Mouse (Mus musculus) layer of hippocampus, postnatal 25 days (tissue): ENCODE measurements around the gene Ldhal6b. TPM values are rescaled to one million over a fixed set of nuclear protein-coding genes. Genes with fewer than 3 reads are reported as not detected.

Experiments used
- DNase-seq, 2 experiments: peaks; one replicate each; pipeline ENCODE4 v3.0.0; 2022; ENCODE audit warnings: mixed read lengths in 2 of 2, low spot score in 1 of 2; ENCODE audit errors: extremely low spot score in 1 of 2
- total RNA-seq, 2 experiments: library from RNA; stranded (reverse); gene quantifications; 2 replicates each; pipeline ENCODE4 v1.2.3; 2021

Ldhal6b gene
- total RNA-seq, 2 experiments from 2014 or later, result 0.98 to 2.3 TPM

DNA sequence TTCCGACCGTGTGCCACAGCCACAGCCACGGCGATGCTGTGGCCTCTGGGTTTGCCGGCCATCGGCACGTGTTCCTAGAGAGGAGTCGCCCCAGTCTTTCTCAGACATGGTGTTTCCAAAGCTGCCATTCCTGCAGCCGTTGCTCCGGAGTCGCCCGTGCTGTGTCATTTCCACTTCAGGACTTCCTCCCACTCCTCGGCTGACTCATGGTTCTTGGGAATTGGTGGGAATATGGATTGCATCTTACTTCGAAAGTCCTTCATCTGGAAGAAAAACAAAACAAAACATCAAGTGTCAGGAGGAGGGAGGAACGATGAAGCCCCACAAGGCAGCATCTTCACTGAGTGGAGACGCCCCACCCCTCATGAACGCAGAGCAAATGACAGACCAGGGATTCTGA is 7.4 kb downstream of the Ldhal6b start:
- DNase-seq, result no peak

DNA sequence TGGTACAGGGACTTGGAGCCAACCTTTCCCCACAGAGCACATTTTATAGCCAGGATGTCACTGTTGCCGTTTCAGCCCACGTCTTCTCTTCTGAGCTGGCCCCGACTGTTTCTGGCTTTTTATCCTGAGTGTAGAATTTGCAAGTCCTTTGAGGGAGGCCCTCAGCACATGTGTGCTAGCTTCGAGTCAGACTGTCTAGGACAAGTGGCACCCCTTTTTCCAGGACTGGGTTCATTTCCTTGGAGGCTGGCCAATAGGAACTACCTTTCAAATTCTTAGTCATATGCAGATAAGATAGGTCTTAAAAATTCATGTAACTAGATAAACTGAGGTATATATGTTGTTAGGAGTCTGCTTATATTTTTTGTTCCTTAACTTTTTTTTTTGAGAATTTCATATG is 8.2 kb downstream of the Ldhal6b start:
- no peak for DNase-seq

DNA sequence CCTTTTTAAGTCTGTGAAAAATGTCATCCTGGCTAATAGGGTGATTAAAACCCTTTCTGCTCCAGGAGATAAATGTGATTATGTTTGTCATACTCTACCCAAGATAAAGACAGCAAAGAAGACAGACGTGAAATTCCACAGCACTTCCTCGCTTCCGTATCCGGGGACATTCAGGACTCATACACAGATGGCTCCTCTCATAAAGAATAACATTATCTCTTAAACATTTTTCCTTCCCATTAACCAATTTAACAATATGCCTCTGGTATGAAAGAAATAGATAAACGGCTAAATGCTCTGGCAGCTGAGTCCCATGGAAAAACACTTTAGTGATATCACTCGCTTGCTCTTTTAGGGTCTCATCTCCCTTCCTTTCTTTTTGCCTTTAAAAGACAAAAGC is 11.5 kb downstream of the Ldhal6b start:
- DNase-seq, result no peak

DNA sequence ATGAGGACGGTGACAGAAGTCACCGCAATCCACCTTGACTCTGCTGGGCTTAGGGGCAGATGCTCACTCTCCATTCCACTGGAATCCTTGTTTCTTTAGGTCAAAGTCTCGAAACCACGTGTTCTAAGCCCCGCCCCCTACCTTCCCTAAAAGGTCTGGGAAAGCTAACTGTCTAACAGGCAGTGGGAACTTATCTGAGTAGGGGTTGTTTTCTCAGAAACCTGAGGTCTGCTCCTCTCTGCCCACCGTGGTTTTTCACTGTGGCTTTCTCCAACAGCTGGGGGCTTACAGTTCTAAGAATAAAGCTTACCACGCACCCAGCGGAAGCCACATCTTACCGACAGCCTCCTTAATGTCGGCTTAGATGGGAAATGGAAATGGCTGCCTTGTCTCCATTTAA is 12.0 kb downstream of the Ldhal6b start:
- DNase-seq, result no peak

DNA sequence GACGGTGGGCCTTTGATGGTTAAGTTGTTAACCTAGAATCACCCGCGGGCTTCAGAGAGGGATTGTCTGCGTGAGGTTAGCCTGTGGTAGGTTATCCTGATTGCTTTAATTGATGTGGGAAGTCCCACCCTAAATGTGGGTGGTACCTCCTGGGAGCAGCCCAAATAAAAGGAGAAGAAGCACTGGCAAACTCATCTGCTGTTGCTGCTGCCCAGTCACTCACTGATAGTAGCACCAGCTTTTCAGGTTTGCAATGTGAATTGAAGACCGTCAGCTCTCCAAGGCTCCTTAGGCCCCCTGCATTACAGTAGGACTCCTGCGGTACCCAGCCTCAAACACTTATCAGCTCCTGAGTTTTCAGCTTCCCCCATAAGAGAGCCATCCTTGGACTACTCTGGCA is 14.7 kb downstream of the Ldhal6b start:
- DNase-seq, result no peak

DNA sequence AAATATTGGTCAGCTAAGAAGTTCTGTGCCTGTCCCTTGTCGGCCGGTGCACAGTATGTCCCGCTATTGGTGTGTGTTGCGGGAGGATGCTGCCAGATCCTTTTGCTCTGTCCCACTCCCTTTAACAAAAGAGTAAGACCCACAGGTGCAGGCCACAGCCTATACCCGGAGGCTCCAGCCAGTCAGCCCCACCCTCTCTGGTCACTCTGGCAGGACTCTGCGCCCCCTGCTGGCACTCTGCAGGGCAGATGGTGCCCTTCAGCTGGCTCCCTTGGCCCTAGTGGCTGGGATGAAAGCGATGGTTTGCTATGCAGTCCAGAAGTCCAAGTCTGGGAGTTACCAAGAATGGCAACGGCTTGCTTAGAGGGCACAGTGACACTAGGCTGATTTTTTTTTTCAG is 15.9 kb downstream of the Ldhal6b start:
- peak; percentile 41 to 69 for DNase-seq

DNA sequence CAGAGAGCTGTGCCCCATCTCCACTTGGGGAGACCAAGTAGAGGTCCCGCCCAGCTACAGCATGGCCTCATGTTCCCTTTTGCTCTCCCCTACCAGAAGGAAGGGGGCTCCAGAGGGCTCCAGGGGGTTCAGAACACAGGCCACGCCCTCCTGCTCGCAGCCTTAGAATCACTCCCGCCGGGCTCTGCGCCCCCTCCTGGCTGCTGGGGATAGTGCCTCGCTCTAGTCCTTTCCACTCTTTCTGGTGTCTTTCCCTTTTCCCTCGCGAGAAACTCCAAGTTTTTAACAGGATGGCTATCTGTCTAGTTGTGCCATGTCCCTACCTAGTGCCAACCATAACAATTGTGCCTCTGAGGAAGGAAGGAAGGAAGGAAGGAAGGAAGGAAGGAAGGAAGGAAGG is 16.5 kb downstream of the Ldhal6b start:
- DNase-seq, result peak; percentile 57 to 81

DNA sequence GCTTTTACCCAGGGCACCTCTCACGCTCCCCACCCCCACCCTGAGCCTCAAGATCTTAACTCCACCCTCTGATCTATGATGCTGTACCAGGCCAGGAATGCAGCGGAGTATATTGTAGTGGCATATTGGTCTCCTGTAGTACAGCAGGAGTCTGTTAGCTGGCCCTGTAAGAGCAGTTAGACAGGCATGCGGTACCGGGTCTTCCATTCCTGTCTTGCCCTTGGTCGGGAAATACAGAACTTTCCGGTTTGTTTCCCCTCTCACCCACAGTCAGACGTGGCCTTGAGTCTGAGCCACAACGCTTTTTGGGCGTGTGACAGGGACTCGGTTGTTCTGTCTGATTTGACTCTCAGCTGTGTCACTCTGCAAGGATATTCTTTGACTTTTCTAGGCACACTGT is 17.3 kb downstream of the Ldhal6b start:
- no peak for DNase-seq

DNA sequence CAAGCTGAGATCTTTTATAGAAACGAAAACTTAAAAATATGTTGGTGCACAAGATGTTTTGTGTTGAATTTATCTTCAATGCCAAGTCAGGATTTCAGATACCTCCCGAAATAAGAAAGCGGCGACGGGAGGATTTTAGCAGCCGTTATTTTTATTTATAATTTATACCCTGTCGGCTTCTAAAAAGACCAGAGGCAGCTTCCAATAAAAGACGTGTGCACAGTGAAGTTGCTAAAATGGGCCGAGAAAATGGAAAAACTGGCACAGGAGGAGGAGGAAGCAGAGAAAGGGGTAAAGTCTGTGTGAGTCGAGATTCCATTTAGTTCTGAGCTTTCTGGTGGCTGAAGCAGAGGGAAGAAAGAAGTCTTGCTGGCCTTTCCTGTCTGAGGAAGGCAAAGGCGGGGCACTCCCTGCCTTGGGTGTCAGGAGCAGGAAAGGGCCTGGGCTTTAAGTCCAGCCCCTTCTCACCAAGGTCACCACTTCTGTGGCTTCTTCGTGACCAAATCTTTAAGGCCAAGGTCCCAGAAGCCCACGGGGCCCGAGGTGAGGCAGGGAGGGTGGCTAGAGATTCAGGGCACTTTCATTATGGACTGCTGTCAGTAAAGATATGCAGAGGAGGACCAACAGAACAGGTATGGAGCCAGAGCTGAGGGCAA is 18.0 kb downstream of the Ldhal6b start:
- no peak for DNase-seq

DNA sequence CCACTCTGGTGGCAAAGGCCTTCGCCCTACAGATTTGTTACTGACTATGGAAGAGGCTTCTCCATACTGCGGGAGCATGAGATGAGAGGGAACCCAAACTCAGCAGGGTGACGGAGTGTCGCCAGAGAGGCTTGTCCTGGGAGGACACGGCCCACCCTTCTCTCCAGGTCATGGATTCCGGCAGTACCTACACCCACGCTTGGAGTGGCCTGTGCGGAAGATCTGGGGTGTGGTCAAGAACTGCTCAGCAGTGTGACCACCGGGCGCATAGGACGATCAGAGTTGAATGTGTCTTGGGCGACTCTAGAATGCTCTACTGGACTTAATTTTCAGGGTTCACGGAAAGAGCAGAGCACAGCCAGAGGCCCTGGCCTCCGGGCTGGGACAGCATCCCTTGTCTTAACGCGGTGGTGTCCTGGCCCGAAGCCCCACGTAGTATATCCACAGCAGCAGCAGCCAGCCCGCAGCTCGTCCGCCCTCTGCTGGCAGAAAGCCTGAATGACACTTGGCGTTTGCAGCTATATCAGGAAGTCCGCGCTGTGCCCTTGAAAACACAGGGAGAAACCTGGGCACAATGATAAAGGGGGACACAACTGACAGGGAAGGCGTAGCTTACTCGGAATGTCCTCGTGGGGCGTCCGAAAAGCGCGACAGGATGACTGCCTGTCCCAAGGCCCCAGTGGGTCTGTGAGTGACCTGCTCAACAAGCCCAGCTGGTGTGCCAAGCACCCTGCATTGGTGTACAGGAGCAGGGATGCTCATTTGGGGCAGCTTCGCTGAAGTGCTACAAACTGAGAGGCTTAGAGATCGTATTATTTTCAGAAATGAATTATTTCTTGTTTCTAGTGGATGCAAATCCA is 21.2 kb downstream of the Ldhal6b start:
- peak; percentile 90 to 94 for DNase-seq

DNA sequence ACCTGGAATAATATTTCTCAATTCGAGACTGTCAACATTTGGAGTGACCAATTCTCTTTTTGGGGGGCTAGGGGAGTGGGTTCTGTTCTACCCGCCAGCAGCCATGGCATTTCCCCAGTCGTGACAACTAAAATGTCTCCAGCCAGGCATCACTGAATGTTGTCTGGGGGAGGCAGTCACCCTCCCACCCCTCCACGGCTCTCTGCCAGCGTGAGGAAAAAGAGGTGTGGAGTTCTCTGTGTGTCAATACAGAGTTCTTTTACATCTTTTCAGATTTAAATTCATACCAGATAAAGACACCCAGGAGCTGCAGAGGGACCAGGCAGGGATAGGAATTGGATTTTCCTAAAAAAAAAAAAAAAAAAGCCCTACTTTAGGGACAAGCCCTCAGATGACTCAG is 22.4 kb downstream of the Ldhal6b start:
- DNase-seq, result no peak

DNA sequence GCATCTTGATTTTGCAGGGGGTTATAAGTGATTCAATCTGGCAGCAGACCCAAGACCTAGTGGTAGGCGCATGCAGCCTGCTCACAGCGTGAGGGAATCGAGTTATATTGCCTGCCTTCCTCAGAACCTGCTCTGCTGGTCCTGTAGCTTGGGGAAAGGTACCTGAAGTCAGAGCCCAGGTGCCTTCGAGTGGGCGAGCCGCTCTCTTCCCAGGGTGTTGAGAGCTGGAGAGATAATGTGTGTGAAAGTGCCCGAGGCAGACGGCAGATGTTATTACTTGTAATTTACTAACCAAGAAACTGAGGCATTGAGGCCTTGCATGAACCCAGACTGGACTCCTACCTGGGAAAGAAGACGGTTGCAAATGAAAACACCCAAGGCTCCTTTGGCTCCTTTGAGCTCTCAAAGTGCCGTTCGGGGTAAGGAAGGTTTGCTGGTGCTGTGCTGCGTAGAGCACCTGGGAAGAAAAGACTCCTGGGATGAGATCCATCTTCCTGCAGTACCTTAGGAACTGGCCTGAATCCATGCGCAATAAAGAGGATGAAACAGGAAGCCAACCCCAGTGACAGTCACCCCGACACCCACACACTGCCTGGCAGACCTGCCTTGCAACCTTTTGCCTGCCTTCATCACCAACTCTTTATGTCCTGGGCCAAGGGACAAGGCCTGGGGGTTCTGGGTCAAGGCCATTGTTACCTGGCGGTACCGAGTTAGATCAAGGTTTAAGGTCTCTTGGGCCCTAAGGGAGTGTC is 22.9 kb downstream of the Ldhal6b start:
- DNase-seq, result no peak

DNA sequence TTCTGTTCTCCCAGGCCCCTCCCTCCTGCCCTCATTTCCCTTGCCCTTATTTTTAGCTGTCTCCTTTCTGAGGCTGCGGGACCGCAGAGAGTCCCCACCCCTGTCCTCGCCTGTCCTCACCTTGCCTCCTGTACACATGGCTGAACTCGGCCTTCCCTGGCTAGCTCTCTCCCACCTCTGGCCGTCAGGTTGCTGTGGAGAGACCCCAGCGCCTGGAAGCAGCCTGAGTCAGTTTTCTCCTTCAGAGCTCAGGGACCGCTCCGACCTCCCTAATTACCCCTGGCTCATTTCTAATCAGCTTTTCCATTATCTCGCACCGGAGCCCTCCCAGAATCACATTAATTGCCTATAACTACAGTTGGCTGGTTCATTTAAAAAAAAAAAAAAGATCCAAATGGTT is 27.9 kb downstream of the Ldhal6b start:
- no peak for DNase-seq

DNA sequence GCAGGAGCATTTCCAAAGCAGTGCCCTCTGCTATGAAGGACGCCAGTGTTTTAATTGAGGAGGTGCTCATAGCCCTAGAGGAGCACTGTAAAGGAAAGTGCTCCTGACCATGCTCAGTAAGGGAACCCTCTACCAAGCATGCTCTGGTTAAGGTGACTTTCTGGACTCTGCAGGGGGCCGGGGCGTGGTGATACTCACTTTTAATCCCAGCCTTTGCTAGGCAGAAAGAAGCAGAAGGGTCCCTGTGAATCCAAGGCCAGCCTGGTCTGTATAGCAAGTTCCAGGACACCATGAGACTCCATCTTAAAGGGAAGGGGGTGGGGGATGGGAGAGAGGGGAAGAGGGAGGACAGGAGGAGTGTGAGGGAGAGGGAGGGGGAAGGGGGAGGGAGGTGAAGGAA is 30.2 kb downstream of the Ldhal6b start:
- DNase-seq, result no peak

DNA sequence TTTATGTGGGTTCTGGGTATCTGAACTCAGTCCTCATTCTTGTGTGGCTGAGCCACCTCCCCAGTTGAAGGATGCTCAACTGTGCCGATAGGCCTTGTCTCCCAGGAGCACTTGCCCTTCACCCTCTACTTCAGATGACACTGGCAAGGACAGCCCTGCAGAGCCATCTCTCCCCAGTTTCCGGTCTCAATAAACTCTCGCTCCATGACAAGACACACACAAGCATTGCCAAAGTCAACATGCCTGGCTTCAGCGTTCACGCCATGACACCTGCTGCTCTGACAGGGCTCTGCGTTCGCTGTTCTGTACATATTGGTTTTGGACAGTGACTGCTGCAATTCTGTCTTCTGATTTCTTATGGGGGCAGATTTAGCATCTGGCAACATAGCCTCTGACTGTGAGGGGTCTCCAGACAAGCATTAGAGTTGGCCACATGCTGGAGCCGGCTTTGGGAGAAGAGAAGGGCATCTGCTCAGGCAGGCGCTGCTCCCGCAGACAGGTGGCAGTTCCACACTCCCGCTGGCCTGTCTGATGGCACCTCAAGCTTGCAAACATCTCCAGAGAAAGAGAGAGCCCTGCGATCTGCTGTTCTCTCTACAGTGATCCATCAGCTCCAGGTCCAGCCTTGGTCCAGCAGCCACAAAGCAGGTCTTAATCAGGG is 31.6 kb downstream of the Ldhal6b start:
- no peak for DNase-seq

DNA sequence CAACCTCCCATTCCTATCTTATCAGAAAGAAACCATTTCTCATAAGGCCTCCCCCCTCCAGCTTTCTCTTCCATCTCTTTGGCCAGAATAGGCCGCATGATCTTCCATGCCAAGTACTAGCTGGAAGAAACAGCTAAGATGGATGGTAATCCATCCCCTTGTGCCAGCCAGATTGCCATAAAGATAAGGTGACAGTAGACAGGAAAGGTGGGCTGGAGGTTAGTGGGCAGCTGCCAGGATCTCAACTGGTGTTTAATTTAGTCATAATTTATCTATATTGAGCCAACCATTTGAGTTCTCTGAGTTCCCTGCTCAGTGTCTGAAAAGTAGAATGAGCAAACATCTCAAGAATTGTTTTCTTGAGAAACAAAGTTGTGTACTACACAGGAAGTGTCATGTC is 32.9 kb downstream of the Ldhal6b start:
- DNase-seq, result no peak

DNA sequence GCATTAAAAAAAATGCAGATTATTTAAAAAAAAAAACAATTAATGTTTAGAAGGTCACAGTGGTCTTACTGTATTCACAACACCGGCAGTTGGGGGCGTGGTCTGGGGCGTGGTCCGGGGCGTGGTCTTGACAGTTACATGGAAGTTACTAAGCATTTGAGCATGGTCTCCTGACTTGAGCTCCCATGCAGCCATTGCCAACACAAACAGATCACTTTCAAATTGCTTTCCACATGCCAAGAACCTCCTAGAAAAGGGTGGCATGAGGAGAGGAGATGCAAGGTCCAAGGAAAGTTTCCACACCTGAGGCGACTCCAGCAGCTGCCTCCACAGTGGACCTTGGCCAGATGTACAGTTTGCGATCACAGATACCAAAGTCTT is 40.6 kb downstream of the Ldhal6b start:
- no peak for DNase-seq

DNA sequence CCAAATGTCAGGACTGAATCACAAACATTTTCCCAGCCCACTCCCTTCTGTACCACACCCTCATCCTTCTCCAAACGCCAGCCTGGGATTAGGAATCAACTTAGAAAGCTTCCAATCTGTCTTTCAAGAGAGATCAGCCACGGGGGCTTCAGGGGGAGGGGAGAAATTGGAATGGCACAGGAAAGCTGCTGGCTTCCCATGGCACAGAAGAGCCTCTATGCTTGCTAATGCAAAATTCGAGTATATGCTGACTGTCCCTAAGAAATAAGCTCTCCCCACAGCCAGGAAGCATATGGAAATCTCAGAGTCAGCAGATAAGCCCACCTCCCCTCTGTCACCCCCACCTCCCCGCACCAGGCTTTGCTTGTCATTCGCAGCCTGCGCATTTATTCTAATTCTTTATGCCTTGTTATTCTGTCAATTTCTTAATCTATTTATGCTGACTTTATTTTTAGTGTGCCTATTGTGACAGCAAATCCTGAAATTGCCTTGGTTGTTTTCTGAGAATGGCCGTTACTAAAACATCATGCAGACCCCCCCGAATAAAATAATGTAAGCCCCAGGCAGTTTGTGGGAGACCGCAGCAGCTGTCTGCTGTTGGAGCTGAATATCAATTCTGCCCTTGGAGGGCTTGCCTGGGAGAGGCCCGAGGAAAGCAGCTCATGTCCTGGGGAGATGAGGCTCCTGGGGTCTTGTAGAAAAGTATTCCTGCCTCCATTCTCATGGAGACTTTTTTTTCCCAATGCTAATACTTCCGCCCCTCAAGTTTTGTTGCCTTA is 41.2 kb downstream of the Ldhal6b start:
- no peak for DNase-seq

DNA sequence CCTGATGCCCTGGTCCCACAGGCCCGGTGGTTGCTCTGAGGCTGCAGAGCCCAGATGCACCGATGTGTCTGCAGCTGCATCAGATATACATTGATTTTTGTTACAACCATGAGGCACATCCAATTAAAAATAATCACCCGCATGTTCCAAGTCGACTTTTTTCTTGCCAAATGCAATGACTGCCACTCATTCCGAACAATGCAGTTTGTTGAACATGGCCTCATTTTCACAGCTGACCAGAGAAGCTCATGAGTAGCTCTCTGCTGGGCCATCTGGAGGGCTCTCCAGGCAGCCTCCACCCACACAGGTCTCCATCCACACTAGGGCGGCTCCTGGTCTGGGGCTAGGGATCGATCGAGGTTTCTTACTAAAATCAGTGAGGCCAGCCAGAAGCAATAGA is 45.6 kb downstream of the Ldhal6b start:
- DNase-seq, result no peak

DNA sequence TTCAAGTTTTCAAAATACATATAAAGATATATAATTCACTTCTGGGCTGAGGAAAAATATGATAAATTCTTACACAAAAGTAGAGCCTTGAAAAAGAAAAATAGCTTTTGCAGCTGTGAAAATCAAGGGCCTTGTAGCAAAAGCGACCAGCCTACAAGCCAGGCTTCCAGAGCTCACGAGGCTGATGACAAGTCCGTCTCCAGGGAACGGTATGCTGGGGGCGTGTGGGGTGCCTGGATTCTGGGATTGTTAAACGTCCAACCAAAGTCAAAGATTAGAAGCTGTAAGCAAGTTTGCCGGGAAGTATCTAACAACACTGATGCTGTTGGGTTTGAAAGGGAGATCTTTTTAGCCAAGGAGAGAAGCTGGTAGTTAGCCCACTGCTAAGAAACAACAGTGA is 47.0 kb downstream of the Ldhal6b start:
- no peak for DNase-seq
